Mouse (Mus musculus): ENCODE results near the gene Sf1. TPM values are rescaled to one million over a fixed set of nuclear protein-coding genes. Genes with fewer than 3 reads are reported as not detected.

Sf1 gene
- polyA plus RNA-seq, 1 experiment, result 140 TPM

- TF ChIP-seq GATA1 (IDR thresholded peaks at IDR 0.05; ENCODE audit: low read length) (no peak), TAL1 (IDR thresholded peaks at IDR 0.05; ENCODE audit: low read length) (no peak)
- peaks cover 26% of the 10 kb centered on the region for H3K4me1 ChIP-seq (ENCODE audit: control insufficient read depth)
- H3K9me3 ChIP-seq (ENCODE audit: control insufficient read depth, low read length), result peaks cover 3% of the 10 kb centered on the region; the same call in 1 of the 2 replicates
- H3K4me3 ChIP-seq (replicated peaks), result peak within 1 kb of the TSS; percentile 55
- H3K27me3 ChIP-seq (ENCODE audit: control insufficient read depth), result peaks cover 59% of the 10 kb centered on the region
- H3K36me3 ChIP-seq (ENCODE audit: control insufficient read depth), result no peaks in the 10 kb centered on the region; the same call in 1 of the 2 replicates
Measured at GRCm38 (mm10) chr19:6399285-6400095, 36.0 kb downstream of the Sf1 start, which contains the start of gene Rasgrp2. TSS of gene Rasgrp2 (plus strand) at chr19:6399340.

GRCm38 (mm10) chr19:6400096-6401086 lies 36.9 kb downstream of the Sf1 start:
- H3K9me3 ChIP-seq (ENCODE audit: control insufficient read depth, low read length), result peaks cover 3% of the 10 kb centered on the region; the same call in 1 of the 2 replicates
- H3K36me3 ChIP-seq (ENCODE audit: control insufficient read depth), result no peaks in the 10 kb centered on the region; the same call in 1 of the 2 replicates
- H3K27me3 ChIP-seq (ENCODE audit: control insufficient read depth), result peaks cover 59% of the 10 kb centered on the region
- TF ChIP-seq TAL1 (IDR thresholded peaks at IDR 0.05; ENCODE audit: low read length) (no peak), GATA1 (IDR thresholded peaks at IDR 0.05; ENCODE audit: low read length) (no peak)
- peaks cover 31% of the 10 kb centered on the region for H3K4me1 ChIP-seq (ENCODE audit: control insufficient read depth)
- peak overlapping the region; percentile 14 for H3K4me3 ChIP-seq (replicated peaks)

GRCm38 (mm10) chr19:6401131-6401815 lies 37.8 kb downstream of the Sf1 start:
- no peak for TF ChIP-seq GATA1 (IDR thresholded peaks at IDR 0.05; ENCODE audit: low read length)
- no peak for TF ChIP-seq TAL1 (IDR thresholded peaks at IDR 0.05; ENCODE audit: low read length)
- Histone ChIP-seq H3K4me3 (replicated peaks) (peak overlapping the region; percentile 52), H3K9me3 (ENCODE audit: control insufficient read depth, low read length) (peaks cover 3% of the 10 kb centered on the region; the same call in 1 of the 2 replicates), H3K36me3 (ENCODE audit: control insufficient read depth) (no peaks in the 10 kb centered on the region; the same call in 1 of the 2 replicates), H3K4me1 (ENCODE audit: control insufficient read depth) (peaks cover 31% of the 10 kb centered on the region), H3K27me3 (ENCODE audit: control insufficient read depth) (peaks cover 59% of the 10 kb centered on the region)

GRCm38 (mm10) chr19:6401951-6402350 lies 38.5 kb downstream of the Sf1 start:
- TF ChIP-seq GATA1 (IDR thresholded peaks at IDR 0.05; ENCODE audit: low read length), result no peak
- TF ChIP-seq TAL1 (IDR thresholded peaks at IDR 0.05; ENCODE audit: low read length), result no peak
- peaks cover 31% of the 10 kb centered on the region for H3K4me1 ChIP-seq (ENCODE audit: control insufficient read depth)
- peaks cover 3% of the 10 kb centered on the region; the same call in 1 of the 2 replicates for H3K9me3 ChIP-seq (ENCODE audit: control insufficient read depth, low read length)
- peak overlapping the region; percentile 52 for H3K4me3 ChIP-seq (replicated peaks)
- no peaks in the 10 kb centered on the region; the same call in 1 of the 2 replicates for H3K36me3 ChIP-seq (ENCODE audit: control insufficient read depth)
- peaks cover 59% of the 10 kb centered on the region for H3K27me3 ChIP-seq (ENCODE audit: control insufficient read depth)

GRCm38 (mm10) chr19:6403869-6404268 lies 40.4 kb downstream of the Sf1 start:
- Histone ChIP-seq H3K4me3 (replicated peaks) (no peak overlapping the region), H3K27me3 (ENCODE audit: control insufficient read depth) (peaks cover 42% of the 10 kb centered on the region), H3K36me3 (ENCODE audit: control insufficient read depth) (no peaks in the 10 kb centered on the region; the same call in 1 of the 2 replicates), H3K9me3 (ENCODE audit: control insufficient read depth, low read length) (peaks cover 3% of the 10 kb centered on the region; the same call in 1 of the 2 replicates), H3K4me1 (ENCODE audit: control insufficient read depth) (peaks cover 26% of the 10 kb centered on the region)
- TF ChIP-seq GATA1 (IDR thresholded peaks at IDR 0.05; ENCODE audit: low read length) (no peak), TAL1 (IDR thresholded peaks at IDR 0.05; ENCODE audit: low read length) (no peak)

- no peak for TF ChIP-seq GATA1 (IDR thresholded peaks at IDR 0.05; ENCODE audit: low read length)
- no peak for TF ChIP-seq TAL1 (IDR thresholded peaks at IDR 0.05; ENCODE audit: low read length)
- peaks cover 13% of the 10 kb centered on the region for H3K4me1 ChIP-seq (ENCODE audit: control insufficient read depth)
- H3K4me3 ChIP-seq (replicated peaks), result no peak overlapping the region
- H3K36me3 ChIP-seq (ENCODE audit: control insufficient read depth), result no peaks in the 10 kb centered on the region; the same call in 1 of the 2 replicates
- H3K27me3 ChIP-seq (ENCODE audit: control insufficient read depth), result peaks cover 26% of the 10 kb centered on the region
- peaks cover under 1% of the 10 kb centered on the region; the same call in 1 of the 2 replicates for H3K9me3 ChIP-seq (ENCODE audit: control insufficient read depth, low read length)
Measured at GRCm38 (mm10) chr19:6405433-6405832, 41.9 kb downstream of the Sf1 start.

- Histone ChIP-seq H3K27me3 (ENCODE audit: control insufficient read depth) (peaks cover 10% of the 10 kb centered on the region), H3K36me3 (ENCODE audit: control insufficient read depth) (no peaks in the 10 kb centered on the region; the same call in 1 of the 2 replicates), H3K4me1 (ENCODE audit: control insufficient read depth) (peaks cover 5% of the 10 kb centered on the region), H3K4me3 (replicated peaks) (no peak overlapping the region), H3K9me3 (ENCODE audit: control insufficient read depth, low read length) (no peaks in the 10 kb centered on the region)
- no peak for TF ChIP-seq TAL1 (IDR thresholded peaks at IDR 0.05; ENCODE audit: low read length)
- no peak for TF ChIP-seq GATA1 (IDR thresholded peaks at IDR 0.05; ENCODE audit: low read length)
Measured at GRCm38 (mm10) chr19:6407109-6407508, 43.6 kb downstream of the Sf1 start.
